Mouse (Mus musculus) Patski (cell line): Measurements from ENCODE around the gene Ptpn22. TPM values are rescaled to one million over a fixed set of nuclear protein-coding genes. Genes with fewer than 3 reads are reported as not detected.

ENCODE experiments used
- ATAC-seq: fragments of 100-300 bp; one replicate; pipeline ENCODE4 v1.8.0; 2021
- CTCF ChIA-PET: fragments of 350-600 bp; sonication (Branson Sonifier 250); formaldehyde crosslinking; loops from one replicate; lab custom pipeline; 2022; ENCODE audit warnings: inconsistent platforms; lab: Charles Lee
- POLR2A ChIA-PET: fragments of 350-600 bp; sonication (Branson Sonifier 250); formaldehyde crosslinking; loops from one replicate; lab custom pipeline; 2022; ENCODE audit warnings: antibody characterized with exemption, inconsistent platforms; lab: Charles Lee
- DNase-seq: peaks from one replicate; pipeline ENCODE4 v3.0.0-alpha.2; 2011; ENCODE audit warnings: low read depth, low spot score
- H3K27me3 ChIP-seq: fragments of 371-371 bp; one replicate; pipeline ENCODE4 v1.5.1; 2021
- CTCF ChIP-seq: fragments of 100-300 bp; IDR thresholded peaks from one replicate; pipeline ENCODE4 v1.5.1; 2021
- in situ Hi-C: fragments of 300-500 bp; cut with MboI; formaldehyde crosslinking; loops from 3 replicates; pipeline ENCODE4 v1.11.1; 2018; ENCODE audit warnings: low pct_unique_long_range_greater_than_20kb, mixed read lengths
- polyA plus RNA-seq: library from polyadenylated mRNA; unstranded; gene quantifications from one replicate; pipeline ENCODE4 v1.2.3, GENCODE M21; 2021

Ptpn22 gene
- polyA plus RNA-seq, 1 experiment from 2014 or later, result 1.7 TPM

GRCm38 (mm10) chr3:103857036-103857805, 2.4 kb upstream of the Ptpn22 start:
- no peaks in the 10 kb centered on the region for H3K27me3 ChIP-seq
- in situ Hi-C loops, result no loop called here
- POLR2A ChIA-PET, result no interaction called here
- CTCF ChIA-PET, result interaction anchor here (1.5 kb wide), 1 partner anchor 17 kb away, joined by 3 read pairs; no protein-coding TSS in a partner anchor
- TF ChIP-seq CTCF, result no peak
- DNase-seq (no peak), ATAC-seq (no peak)

DNA sequence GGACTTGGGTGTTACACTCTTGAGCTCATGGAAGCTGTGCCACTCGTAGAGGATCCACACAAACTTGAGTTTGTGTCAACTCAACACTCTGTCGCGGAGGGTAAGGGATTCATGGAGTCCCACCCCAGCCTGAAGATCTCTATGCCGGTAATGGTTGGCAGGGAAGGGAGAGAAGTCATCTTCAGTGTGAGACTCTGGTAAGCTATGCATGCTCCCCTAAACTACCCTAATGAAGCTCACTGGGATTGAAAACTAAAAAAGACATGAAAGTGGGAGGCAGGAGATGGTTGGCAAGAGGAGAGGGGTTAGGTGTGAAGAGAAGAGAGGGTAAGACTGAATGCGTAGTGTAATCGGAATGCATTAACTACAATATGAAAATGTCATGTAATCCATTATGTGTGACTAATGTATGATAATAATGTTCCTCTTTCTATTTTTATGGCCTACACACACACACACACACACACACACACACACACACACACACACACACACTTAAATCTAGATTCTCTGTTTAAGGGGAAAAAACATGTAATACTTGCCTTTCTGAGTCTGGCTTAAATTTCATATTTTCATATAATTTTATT, 1.5 kb upstream of the Ptpn22 start:
- ChIA-PET CTCF (interaction anchor here (1.5 kb wide), 1 partner anchor 16 kb away, joined by 3 read pairs; no protein-coding TSS in a partner anchor), POLR2A (no interaction called here)
- DNase-seq (no peak), ATAC-seq (no peak)
- in situ Hi-C loops, result no loop called here
- H3K27me3 ChIP-seq, result no peaks in the 10 kb centered on the region
- no peak for TF ChIP-seq CTCF

DNA sequence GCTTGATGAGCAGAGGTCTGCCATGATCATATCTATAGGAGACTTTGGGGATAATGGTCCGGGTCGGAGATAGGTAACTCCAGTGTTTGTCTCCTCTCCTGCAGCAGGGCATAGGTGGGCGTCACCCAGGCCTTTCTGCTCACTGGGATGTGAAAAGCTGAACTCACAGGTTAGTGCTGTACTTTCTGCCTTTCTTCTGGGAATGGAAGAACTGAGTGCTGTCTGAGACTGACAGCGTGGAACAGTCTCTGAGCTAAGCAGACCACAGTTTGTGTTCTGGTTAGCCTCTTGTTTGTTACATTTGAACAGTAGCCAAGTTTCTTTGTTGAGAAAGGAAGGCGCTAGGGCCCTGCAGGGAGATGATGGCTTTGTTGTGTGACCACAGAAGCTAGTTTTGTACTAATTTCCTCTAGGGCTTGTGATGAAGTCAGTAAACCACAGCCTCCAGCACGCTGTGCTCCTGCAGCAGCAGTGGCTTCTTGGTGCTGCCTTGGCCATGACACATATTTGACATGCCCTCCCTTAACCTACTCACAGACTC, 326 bp downstream of the Ptpn22 start:
- in situ Hi-C loops, result no loop called here
- TF ChIP-seq CTCF, result no peak
- no peaks in the 10 kb centered on the region for H3K27me3 ChIP-seq
- POLR2A ChIA-PET, result interaction anchor here (0.6 to 1.0 kb wide), 4 partner anchors 10 to 105 kb away, joined by 3 to 4 read pairs (median 4); no protein-coding TSS in a partner anchor
- ATAC-seq (peak; percentile 78), DNase-seq (peak; percentile 96)
- CTCF ChIA-PET, result interaction anchor here (0.9 to 4.1 kb wide), 7 partner anchors 11 to 58 kb away, joined by 3 to 15 read pairs (median 5); no protein-coding TSS in a partner anchor

GRCm38 (mm10) chr3:103862721-103863220, 3.2 kb downstream of the Ptpn22 start:
- ChIA-PET POLR2A (interaction anchor here (1.2 kb wide), 1 partner anchor 12 kb away, joined by 3 read pairs; no protein-coding TSS in a partner anchor), CTCF (interaction anchor here (2.4 to 4.1 kb wide), 3 partner anchors 9 to 26 kb away, joined by 6 to 22 read pairs (median 15); no protein-coding TSS in a partner anchor)
- TF ChIP-seq CTCF, result peak; percentile 6
- in situ Hi-C loops, result no loop called here
- ATAC-seq (no peak), DNase-seq (no peak)
- no peaks in the 10 kb centered on the region for H3K27me3 ChIP-seq

GRCm38 (mm10) chr3:103864200-103864599, 4.6 kb downstream of the Ptpn22 start:
- CTCF ChIA-PET, result interaction anchor here (1.3 to 2.4 kb wide), 4 partner anchors 8 to 23 kb away, joined by 3 to 8 read pairs (median 6); no protein-coding TSS in a partner anchor
- in situ Hi-C loops, result no loop called here
- no peaks in the 10 kb centered on the region for H3K27me3 ChIP-seq
- TF ChIP-seq CTCF, result no peak
- POLR2A ChIA-PET, result no interaction called here
- ATAC-seq, result no peak
- DNase-seq, result no peak

DNA sequence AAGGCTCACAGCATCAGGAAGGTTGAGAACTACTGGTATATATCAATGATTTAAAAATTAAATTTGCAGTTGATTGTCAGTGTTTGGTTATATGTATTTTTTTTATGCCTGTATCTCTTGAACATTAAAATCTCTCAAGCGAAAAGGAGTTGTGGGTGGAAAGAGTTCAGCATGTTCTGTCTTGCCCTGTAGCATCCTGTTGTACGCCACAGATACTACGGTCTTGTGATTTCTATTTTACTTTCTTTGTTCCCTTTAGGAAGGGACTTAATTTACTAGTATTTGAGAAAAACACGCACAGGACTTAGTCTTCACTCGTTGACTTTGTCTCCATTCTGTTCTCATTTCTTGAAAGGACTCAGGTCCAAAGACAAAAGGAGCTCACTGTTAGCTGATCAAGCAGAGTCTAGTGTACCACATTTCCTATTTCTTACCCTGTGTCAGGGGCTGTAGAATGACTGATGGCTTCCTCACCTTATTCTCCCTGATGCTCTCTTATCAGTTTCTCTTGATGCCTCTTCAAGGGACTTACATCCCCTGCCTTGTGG, 7.9 kb downstream of the Ptpn22 start:
- POLR2A ChIA-PET, result no interaction called here
- in situ Hi-C loops, result no loop called here
- ATAC-seq, result no peak
- no peak for DNase-seq
- H3K27me3 ChIP-seq, result no peaks in the 10 kb centered on the region
- TF ChIP-seq CTCF, result no peak
- CTCF ChIA-PET, result no interaction called here

- no peaks in the 10 kb centered on the region for H3K27me3 ChIP-seq
- no peak for TF ChIP-seq CTCF
- no peak for DNase-seq
- ChIA-PET POLR2A (no interaction called here), CTCF (interaction anchor here (1.3 kb wide), 1 partner anchor 25 kb away, joined by 3 read pairs; no protein-coding TSS in a partner anchor)
- no peak for ATAC-seq
- in situ Hi-C loops, result no loop called here
These were observed 8.4 kb downstream of the Ptpn22 start for GRCm38 (mm10) chr3:103868008-103868407.

DNA sequence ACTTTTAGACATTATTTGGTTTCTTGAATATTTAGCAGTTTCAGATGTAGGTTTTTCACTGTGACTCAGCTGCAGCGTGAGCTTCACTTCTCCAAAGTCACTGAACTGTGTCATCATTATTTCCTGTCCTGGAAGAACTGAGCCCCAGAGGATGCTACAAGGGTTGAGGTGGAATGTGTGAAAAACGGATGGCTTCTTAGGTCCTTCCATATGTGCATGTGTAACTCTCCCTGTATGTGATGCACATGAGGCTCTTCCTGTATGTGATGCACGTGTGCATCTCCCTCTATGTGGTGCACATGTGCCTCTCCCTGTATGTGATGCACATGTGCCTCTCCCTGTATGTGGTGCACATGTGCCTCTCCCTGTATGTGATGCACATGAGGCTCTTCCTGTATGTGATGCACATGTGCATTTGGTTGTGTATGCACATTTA, 13.1 kb downstream of the Ptpn22 start:
- no peak for DNase-seq
- no peak for TF ChIP-seq CTCF
- CTCF ChIA-PET, result interaction anchor here (1.3 to 3.6 kb wide), 6 partner anchors 10 to 33 kb away, joined by 3 to 14 read pairs (median 4); no protein-coding TSS in a partner anchor
- POLR2A ChIA-PET, result no interaction called here
- H3K27me3 ChIP-seq, result no peaks in the 10 kb centered on the region
- in situ Hi-C loops, result no loop called here
- ATAC-seq, result peak; percentile 51

GRCm38 (mm10) chr3:103874329-103874728, 14.7 kb downstream of the Ptpn22 start:
- TF ChIP-seq CTCF, result no peak
- CTCF ChIA-PET, result interaction anchor here (1.0 to 1.2 kb wide), 2 partner anchors 13 to 17 kb away, joined by 3 read pairs; no protein-coding TSS in a partner anchor
- H3K27me3 ChIP-seq, result no peaks in the 10 kb centered on the region
- DNase-seq (no peak), ATAC-seq (no peak)
- in situ Hi-C loops, result no loop called here
- POLR2A ChIA-PET, result no interaction called here

- no peaks in the 10 kb centered on the region for H3K27me3 ChIP-seq
- in situ Hi-C loops, result no loop called here
- TF ChIP-seq CTCF, result no peak
- POLR2A ChIA-PET, result no interaction called here
- DNase-seq, result no peak
- ATAC-seq, result no peak
- CTCF ChIA-PET, result interaction anchor here (1.3 to 2.8 kb wide), 3 partner anchors 13 to 32 kb away, joined by 3 to 15 read pairs (median 8); no protein-coding TSS in a partner anchor
These were observed 26.4 kb downstream of the Ptpn22 start for GRCm38 (mm10) chr3:103885946-103886345.
